Mouse (Mus musculus) kidney, embryonic 16.5 days (tissue): ENCODE results near the gene Ccdc60. TPM values are rescaled to one million over a fixed set of nuclear protein-coding genes. Genes with fewer than 3 reads are reported as not detected.

ENCODE experiments used
- ATAC-seq: fragments of 200-750 bp; cut with Nextera tagmentation; 2 replicates; pipeline ENCODE4 v1.8.0; 2017; ENCODE audit warnings: moderate TSS enrichment; ENCODE audit not compliant: low FRiP score, low TSS enrichment
- H3K27ac ChIP-seq: fragments of 300-500 bp; sonication (generic); 2 replicates; pipeline ENCODE4 v1.5.1; 2014; ENCODE audit warnings: low read length
- H3K27me3 ChIP-seq: fragments of 300-500 bp; sonication (generic); 2 replicates; pipeline ENCODE4 v1.6.1; 2014; ENCODE audit warnings: low read length, control low read depth, mixed read lengths; ENCODE audit not compliant: insufficient read depth
- H3K36me3 ChIP-seq: fragments of 300-500 bp; sonication (generic); 2 replicates; pipeline ENCODE4 v1.6.1; 2014; ENCODE audit warnings: low read length, control low read depth, mixed read lengths; ENCODE audit not compliant: insufficient read depth
- H3K4me1 ChIP-seq: fragments of 300-500 bp; sonication (generic); 2 replicates; pipeline ENCODE4 v1.6.1; 2014; ENCODE audit warnings: low read length, control low read depth, mixed read lengths; ENCODE audit not compliant: insufficient read depth
- H3K4me2 ChIP-seq: fragments of 300-500 bp; sonication (generic); replicated peaks from 2 replicates; pipeline ENCODE4 v1.6.1; 2014; ENCODE audit warnings: low read depth, low read length
- H3K4me3 ChIP-seq: fragments of 300-500 bp; sonication (generic); 2 replicates; pipeline ENCODE4 v1.5.1; 2014; ENCODE audit warnings: mild to moderate bottlenecking, low read length
- H3K9ac ChIP-seq: fragments of 300-500 bp; sonication (generic); replicated peaks from 2 replicates; pipeline ENCODE4 v1.6.1; 2014; ENCODE audit warnings: low read length
- H3K9me3 ChIP-seq: fragments of 300-500 bp; sonication (generic); 2 replicates; pipeline ENCODE4 v1.6.1; 2016; ENCODE audit warnings: low read length, control low read depth
- WGBS: fragments of 180-500 bp; shearing (Covaris S2); extraction: QIAGEN DNeasy Blood & Tissue Kit; methylation state at CpG from one replicate; pipeline ENCODE4 v1.1.7; 2014; 5-methylcytosine and 5-hydroxymethylcytosine counted together
- polyA plus RNA-seq: library from polyadenylated mRNA; unstranded; fragments of >200 nt; fragmentation: Nextera tagmentation; extraction: Ambion mirVana; gene quantifications from 2 replicates; pipeline ENCODE4 v1.2.1, GENCODE M21; 2015

The Ccdc60 gene
- polyA plus RNA-seq, 1 experiment from 2014 or later = 0.81 TPM

GRCm38 (mm10) chr5:116212706-116213105 lies 76.1 kb downstream of the Ccdc60 start:
- Histone ChIP-seq H3K4me3 (no peak overlapping the region), H3K4me1 (peaks cover 6% of the 10 kb centered on the region), H3K36me3 (no peaks in the 10 kb centered on the region), H3K4me2 (no peak overlapping the region), H3K27me3 (no peaks in the 10 kb centered on the region), H3K9ac (no peak overlapping the region), H3K9me3 (no peaks in the 10 kb centered on the region), H3K27ac (no peak overlapping the region)
- ATAC-seq = no peak
- WGBS = 65% methylated on average over 5 of the region's 5 CpGs

- 0 out of 2 replicates have a peak overlapping the region, but pooled peaks have one; percentile 18 for H3K27ac ChIP-seq
- H3K27me3 ChIP-seq = no peaks in the 10 kb centered on the region
- peaks cover 6% of the 10 kb centered on the region for H3K4me1 ChIP-seq
- no peaks in the 10 kb centered on the region for H3K36me3 ChIP-seq
- peak; percentile 20; the same call in 1 of the 2 replicates for ATAC-seq
- H3K4me2 ChIP-seq = no peak overlapping the region
- no peaks in the 10 kb centered on the region for H3K9me3 ChIP-seq
- H3K9ac ChIP-seq = no peak overlapping the region
- 52% methylated on average over 10 of the region's 11 CpGs for WGBS
- no peak overlapping the region for H3K4me3 ChIP-seq
Measured at GRCm38 (mm10) chr5:116209378-116210091, 79.2 kb downstream of the Ccdc60 start.

- Histone ChIP-seq H3K4me2 (no peak overlapping the region), H3K4me1 (peaks cover 6% of the 10 kb centered on the region), H3K36me3 (no peaks in the 10 kb centered on the region), H3K27me3 (no peaks in the 10 kb centered on the region), H3K27ac (no peak overlapping the region), H3K4me3 (no peak overlapping the region), H3K9me3 (no peaks in the 10 kb centered on the region), H3K9ac (no peak overlapping the region)
- peak; percentile 55; the same call in 1 of the 2 replicates for ATAC-seq
- WGBS = 32% methylated on average over 16 of the region's 16 CpGs
Measured at GRCm38 (mm10) chr5:116208741-116209368, 79.9 kb downstream of the Ccdc60 start.

GRCm38 (mm10) chr5:116202692-116203091 lies 86.1 kb downstream of the Ccdc60 start:
- Histone ChIP-seq H3K27ac (no peak overlapping the region), H3K4me3 (no peak overlapping the region), H3K36me3 (no peaks in the 10 kb centered on the region), H3K9me3 (no peaks in the 10 kb centered on the region), H3K27me3 (no peaks in the 10 kb centered on the region), H3K4me1 (no peaks in the 10 kb centered on the region), H3K4me2 (no peak overlapping the region), H3K9ac (no peak overlapping the region)
- 67% methylated on average over 5 of the region's 5 CpGs for WGBS
- no peak for ATAC-seq

- Histone ChIP-seq H3K36me3 (no peaks in the 10 kb centered on the region), H3K27me3 (no peaks in the 10 kb centered on the region), H3K9me3 (no peaks in the 10 kb centered on the region), H3K4me3 (no peak overlapping the region), H3K4me2 (no peak overlapping the region), H3K4me1 (peaks cover 3% of the 10 kb centered on the region; the same call in 1 of the 2 replicates), H3K9ac (no peak overlapping the region), H3K27ac (no peak overlapping the region)
- 25% methylated on average over 11 of the region's 11 CpGs for WGBS
- ATAC-seq = no peak; the same call in 1 of the 2 replicates
Measured at GRCm38 (mm10) chr5:116194499-116194898, 94.3 kb downstream of the Ccdc60 start.

GRCm38 (mm10) chr5:116192693-116193092 lies 96.1 kb downstream of the Ccdc60 start:
- Histone ChIP-seq H3K27me3 (no peaks in the 10 kb centered on the region), H3K4me3 (no peak overlapping the region), H3K9ac (no peak overlapping the region), H3K4me1 (peaks cover 3% of the 10 kb centered on the region; the same call in 1 of the 2 replicates), H3K36me3 (no peaks in the 10 kb centered on the region), H3K4me2 (no peak overlapping the region), H3K27ac (no peak overlapping the region), H3K9me3 (no peaks in the 10 kb centered on the region)
- ATAC-seq = no peak
- WGBS = 69% methylated on average over 9 of the region's 9 CpGs

GRCm38 (mm10) chr5:116191596-116191995 lies 97.2 kb downstream of the Ccdc60 start:
- no peak overlapping the region for H3K4me3 ChIP-seq
- ATAC-seq = no peak
- H3K9ac ChIP-seq = no peak overlapping the region
- no peaks in the 10 kb centered on the region for H3K36me3 ChIP-seq
- WGBS = 87% methylated on average over 3 of the region's 3 CpGs
- no peaks in the 10 kb centered on the region for H3K27me3 ChIP-seq
- H3K4me2 ChIP-seq = no peak overlapping the region
- no peak overlapping the region for H3K27ac ChIP-seq
- H3K9me3 ChIP-seq = no peaks in the 10 kb centered on the region
- peaks cover 3% of the 10 kb centered on the region; the same call in 1 of the 2 replicates for H3K4me1 ChIP-seq

GRCm38 (mm10) chr5:116189818-116190217 lies 99.0 kb downstream of the Ccdc60 start:
- Histone ChIP-seq H3K9ac (no peak overlapping the region), H3K4me3 (no peak overlapping the region), H3K4me1 (peaks cover 3% of the 10 kb centered on the region; the same call in 1 of the 2 replicates), H3K4me2 (no peak overlapping the region), H3K27me3 (no peaks in the 10 kb centered on the region), H3K27ac (no peak overlapping the region), H3K9me3 (0 out of 2 replicates have a peak, but pooled peaks cover 5% of the 10 kb centered on the region), H3K36me3 (no peaks in the 10 kb centered on the region)
- no peak for ATAC-seq
- WGBS = 12% methylated on average over 6 of the region's 6 CpGs

- Histone ChIP-seq H3K4me2 (no peak overlapping the region; the same call in 1 of the 2 replicates), H3K4me3 (no peak overlapping the region), H3K4me1 (no peaks in the 10 kb centered on the region), H3K27me3 (no peaks in the 10 kb centered on the region), H3K9ac (no peak overlapping the region), H3K9me3 (0 out of 2 replicates have a peak, but pooled peaks cover under 1% of the 10 kb centered on the region), H3K36me3 (no peaks in the 10 kb centered on the region), H3K27ac (no peak overlapping the region)
- WGBS = 13% methylated on average over 13 of the region's 13 CpGs
- no peak for ATAC-seq
Measured at GRCm38 (mm10) chr5:116180594-116180993, 108.2 kb downstream of the Ccdc60 start.

GRCm38 (mm10) chr5:116171721-116172120 lies 117.1 kb downstream of the Ccdc60 start:
- Histone ChIP-seq H3K4me1 (no peaks in the 10 kb centered on the region), H3K4me2 (no peak overlapping the region), H3K27ac (no peak overlapping the region), H3K9ac (no peak overlapping the region), H3K27me3 (no peaks in the 10 kb centered on the region), H3K4me3 (no peak overlapping the region), H3K36me3 (no peaks in the 10 kb centered on the region), H3K9me3 (0 out of 2 replicates have a peak, but pooled peaks cover 4% of the 10 kb centered on the region)
- no peak for ATAC-seq
- WGBS = 98% methylated on average over 6 of the region's 6 CpGs
